Mouse (Mus musculus) adrenal gland, postnatal 14 days (tissue): ENCODE results near the gene Crxos. TPM values are rescaled to one million over a fixed set of nuclear protein-coding genes. Genes with fewer than 3 reads are reported as not detected.
A peak's percentile ranks its signal among the peaks of the same experiment; 100 is the strongest.

Experiments
- DNase-seq: peaks from one replicate; pipeline ENCODE4 v3.0.0; 2021; ENCODE audit warnings: mixed read lengths
- total RNA-seq: library from RNA; stranded (reverse); gene quantifications from 2 replicates; pipeline ENCODE4 v1.2.3, GENCODE M21; 2021

The Crxos gene
- total RNA-seq, 1 experiment from 2014 or later: not detected

DNA sequence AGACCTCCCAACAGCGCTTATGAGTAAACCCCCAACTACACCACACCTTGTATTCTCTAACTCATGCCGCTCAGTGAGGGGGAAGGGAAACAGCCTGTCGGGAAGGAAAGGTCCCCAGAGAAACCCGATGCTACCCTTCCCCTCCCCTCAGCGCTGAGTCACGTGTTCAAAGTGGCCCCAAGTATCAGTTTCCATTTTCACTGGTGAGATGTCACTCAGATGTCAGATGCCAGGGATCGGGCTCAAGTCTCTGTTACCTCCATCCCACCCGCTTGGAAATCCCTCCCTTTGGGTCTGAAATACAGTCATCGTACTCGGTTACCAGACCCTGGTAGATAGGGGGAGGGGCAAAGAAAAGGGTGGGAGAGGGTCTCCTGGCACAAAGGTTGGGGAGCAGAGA lies 39.4 kb downstream of the Crxos start:
- DNase-seq: peak; percentile 44

DNA sequence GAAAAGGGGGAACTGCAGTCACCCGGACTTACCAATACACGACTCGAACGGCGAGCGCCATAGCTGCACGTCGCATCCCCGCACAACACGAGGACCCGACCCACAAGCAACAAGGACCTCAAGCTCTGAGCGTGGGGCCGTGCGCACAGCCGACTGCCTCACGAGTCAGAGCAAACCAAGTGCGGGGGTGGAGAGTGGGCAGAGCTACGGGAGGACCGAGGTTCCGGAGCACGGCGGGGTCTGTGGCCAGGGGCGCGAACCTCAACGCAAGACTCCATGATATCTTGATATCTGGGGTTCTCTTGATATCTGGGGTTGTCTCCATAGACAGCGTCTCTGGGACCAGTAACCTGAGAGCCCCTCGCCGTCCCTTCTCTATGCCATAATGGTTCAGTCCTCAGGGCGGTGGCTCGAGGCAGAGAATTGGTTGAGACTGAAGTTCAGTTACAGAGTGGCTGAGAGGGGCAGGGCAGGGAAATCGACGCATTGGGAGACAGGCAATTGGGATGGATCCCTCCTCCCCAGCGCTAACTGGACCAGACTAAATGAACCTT lies 39.9 kb downstream of the Crxos start, which contains the start of gene Selenow:
Selenow (minus strand) TSS at position 183 of the 554 bp plus-strand sequence.
- DNase-seq: peak; percentile 93

DNA sequence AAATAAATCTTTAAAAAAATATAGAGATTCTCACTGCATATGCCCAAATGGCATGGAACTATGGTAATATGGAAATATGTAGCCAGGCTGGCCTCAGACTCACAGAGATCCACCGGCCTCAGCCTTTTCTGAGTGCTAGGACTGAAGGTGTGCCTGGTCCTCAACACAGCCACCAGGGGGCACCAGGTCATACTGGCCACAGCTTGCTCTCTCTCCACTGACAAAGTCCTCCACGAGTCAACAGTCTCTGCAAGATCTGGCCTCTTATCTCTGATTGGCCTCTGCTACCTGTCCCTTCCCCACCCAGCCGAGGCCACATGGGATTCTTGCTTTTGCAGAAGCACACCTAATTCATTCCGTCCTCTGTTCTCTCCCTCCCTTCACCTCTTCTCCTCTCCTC lies 47.5 kb downstream of the Crxos start:
- DNase-seq: peak; percentile 86

DNA sequence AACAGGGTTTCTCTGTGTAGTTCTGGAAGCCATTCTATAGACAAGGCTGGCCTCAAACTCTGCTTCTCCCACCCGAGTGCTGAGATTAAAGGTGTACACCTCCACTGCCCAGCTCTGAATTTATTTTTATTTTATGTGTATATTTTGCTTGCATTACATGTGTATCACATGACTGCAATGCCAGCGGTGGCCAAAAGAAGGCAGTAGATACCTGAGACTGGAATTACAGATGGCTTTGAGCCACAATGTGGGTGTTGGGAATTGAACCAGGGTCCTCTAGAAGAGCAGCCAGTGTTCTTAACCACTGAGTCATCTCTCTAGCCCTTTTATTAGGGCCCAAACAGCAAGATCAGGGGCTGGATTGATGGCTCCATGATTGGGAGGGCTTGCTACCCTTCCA lies 48.1 kb downstream of the Crxos start:
- no peak for DNase-seq

DNA sequence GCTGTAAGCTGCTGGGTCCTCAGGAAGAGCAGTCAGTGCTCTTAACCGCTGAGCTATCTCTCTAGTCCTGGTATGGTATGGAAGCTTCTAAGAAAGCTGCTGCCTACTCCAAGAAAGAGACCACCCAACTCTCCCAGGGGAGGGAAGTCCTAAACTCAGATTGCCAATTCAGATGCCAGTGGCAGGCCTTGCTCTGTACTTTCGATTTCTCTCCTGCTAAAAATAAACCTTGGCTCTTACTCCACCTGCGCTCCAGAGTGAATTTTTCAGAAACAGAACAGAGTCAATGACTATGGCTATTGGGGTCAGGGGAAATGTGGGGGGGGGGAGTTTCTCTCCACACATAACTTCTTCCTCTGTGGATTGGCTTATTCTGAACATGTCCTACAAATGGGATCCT lies 49.2 kb downstream of the Crxos start:
- no peak for DNase-seq

DNA sequence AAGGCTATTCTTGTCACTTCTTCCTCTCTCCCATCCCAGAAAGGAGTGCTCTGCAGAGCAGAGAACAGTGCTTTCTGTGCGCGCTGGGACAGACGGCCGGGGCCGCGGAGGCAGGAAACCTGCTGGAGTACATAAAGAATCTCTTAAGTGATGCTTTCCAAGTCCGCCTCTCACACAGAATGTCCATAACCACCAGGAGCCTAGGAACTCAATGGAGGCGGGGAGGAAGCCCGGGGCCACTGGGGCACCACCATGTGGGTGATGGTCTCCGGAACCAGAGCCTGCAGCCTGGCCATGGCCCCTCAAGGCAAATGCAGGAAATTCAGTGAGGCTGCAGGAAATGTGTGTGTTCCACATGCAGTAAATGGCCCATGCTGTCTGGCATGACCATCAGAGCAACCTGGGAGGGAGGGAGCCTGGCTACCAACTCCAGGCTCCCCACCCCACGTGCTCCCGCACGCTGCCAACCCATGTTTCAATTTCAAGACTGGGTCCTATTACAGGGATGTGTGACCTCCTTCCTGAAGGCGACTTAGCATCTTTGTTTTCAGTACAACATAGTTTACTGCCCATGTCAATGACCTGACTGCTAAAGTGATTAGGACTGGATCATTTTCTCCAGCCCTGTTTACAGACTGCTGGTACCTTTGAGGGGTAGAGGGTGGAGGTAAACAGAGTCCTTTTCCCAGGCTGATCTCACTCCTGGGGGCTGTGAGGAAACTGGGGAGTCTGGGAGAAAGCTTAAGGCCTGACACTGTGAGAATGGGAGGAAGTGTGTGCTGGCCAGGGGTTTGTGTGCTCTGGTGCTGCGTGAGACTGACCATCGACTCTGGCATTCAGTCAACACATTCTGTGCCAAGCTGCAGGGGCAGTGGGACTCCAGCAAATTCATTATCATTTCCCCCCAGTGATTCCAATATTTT lies 51.3 kb downstream of the Crxos start:
- peak; percentile 29 for DNase-seq

DNA sequence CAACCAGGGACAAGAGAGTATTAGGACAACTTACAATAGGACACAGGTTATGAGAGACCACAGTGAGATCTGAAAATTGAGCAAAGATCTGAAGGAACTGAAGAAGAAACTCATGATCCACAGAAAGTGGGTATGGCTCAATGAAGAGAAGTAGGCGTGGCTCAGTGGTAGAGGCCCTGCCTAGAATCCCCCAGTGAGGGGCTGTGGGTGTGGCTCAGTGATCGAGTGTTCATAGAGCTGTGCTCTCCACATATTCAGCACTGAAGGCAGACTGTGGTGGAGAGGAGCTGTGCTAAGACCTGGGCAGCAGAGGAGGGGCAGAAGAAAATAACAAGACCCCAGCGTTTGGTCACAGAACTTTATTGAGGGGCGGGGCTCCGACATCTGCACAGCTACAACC lies 55.1 kb downstream of the Crxos start:
- DNase-seq: no peak

DNA sequence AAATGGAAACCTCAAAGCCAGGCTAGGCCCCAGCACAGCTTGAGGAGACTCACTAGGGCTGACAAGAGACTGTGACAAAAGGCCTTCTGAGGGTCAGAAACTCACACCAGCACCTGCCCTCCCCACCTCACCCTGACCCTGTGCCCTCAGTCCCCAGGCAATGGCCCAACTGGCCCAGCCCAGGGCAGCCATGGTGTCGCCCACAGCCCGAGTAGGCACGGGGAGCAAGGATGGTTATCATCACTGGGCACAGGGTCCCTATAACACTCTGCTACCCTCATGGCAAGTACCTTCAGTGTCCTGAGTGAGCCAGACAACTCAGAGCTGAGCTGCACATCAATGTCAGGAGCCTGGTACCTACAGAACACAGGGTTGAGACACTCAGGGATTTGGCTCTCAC lies 56.2 kb downstream of the Crxos start:
- DNase-seq: no peak

DNA sequence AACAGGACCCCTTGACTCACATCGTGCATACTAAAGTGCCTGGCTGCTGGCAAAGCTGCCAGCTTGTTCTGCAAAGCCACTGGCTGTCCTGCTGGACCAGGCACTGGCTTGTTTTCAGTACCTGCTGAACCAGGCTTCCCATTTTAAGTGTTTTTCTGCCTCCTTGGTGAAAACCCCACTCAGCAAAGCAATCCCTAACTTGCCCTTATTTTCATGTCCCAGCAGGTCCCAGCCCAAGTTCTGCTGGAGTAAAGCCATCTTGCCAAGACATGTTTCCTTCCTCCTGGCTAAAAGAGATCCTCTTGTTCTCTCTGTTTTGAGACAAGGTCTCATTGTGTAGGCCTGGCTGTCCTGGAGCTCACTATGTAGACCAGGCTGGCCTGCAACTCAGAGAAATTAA lies 61.9 kb downstream of the Crxos start:
- no peak for DNase-seq

DNA sequence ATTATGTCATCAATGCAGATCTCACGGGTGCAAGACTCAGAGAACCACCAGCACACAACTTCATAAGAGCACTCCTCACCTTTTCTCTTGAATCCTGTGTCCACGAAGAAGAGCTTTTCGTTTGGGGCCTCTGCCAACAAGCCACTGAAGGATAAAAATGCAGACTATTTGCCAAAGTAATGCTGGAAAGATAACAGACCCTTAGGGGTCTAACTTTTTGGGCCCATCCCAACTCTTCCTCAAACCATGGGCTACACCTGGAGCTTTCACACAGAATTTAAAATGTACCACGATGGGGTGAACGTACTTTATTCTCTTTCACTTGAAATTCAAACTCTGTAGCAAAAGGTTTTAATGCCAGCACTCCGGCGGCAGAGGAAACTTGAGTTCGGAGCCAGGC lies 62.8 kb downstream of the Crxos start:
- DNase-seq: no peak

DNA sequence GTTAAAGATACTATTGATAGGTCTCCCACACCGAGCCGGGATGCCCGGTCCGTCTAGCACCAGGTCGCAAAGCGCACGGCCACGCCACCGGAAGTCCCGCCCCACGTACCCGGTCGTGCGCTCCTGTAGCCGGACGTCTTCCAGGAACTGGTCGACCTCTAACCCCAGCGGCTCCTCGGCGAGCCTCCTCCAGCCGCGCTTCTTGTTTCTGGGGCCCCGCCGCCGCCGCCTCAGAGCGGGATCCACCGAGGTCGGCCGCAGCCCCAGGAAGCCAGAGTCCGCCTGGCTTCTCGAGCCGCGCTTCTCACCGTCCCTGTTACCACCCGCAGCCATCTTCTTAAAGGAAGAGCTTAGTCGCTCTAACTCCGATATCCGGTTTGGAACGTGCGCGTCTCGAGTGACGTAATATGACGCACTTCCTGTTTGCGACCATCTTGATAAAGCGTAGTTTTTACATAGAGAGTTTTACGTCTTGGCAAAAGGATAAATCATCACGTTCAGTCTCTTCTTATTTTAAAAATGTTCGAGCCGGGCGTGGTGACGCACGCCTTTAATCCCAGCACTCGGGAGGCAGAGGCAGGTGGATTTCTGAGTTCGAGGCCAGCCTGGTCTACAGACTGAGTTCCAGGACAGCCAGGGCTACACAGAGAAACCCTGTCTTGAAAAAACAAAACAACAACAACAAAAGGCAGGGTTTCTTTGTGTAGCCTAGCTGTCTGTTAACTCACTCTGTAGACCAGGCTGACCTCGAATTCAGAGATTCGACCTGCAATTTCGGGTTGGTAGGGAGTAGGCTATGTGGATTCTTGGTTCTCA lies 63.5 kb downstream of the Crxos start, which contains the start of gene Nop53:
Nop53 (minus strand) TSS at position 354 of the 816 bp plus-strand sequence.
- DNase-seq: peak; percentile 93

DNA sequence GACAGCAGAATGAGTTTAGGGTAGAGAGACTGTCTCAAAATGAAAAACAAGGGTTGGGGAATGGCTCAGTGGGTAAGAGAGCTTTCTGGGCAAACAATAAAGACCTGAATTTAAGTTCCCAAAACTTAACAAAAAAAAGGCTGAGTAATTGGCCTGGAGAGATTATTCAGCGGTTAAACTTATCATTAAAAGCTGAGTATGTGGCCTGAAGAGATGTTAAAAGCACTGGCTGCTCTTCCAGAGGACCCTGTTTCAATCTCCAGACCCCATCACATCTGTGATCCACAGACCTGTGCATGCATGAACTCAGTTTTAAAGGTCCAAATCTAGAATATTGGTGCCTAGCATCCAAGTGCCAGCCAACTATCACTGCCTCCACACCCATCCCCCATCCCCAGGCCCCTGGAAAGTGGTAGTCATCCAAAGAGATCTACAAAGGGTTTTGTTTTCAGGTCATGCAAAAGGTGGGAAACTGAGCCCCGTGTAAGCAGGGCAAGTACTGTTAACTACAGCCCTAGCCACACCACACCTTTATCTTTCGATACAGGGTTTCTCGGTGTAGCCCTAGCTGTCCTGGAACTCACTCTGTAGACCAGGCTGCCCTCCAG lies 65.3 kb downstream of the Crxos start:
- no peak for DNase-seq

DNA sequence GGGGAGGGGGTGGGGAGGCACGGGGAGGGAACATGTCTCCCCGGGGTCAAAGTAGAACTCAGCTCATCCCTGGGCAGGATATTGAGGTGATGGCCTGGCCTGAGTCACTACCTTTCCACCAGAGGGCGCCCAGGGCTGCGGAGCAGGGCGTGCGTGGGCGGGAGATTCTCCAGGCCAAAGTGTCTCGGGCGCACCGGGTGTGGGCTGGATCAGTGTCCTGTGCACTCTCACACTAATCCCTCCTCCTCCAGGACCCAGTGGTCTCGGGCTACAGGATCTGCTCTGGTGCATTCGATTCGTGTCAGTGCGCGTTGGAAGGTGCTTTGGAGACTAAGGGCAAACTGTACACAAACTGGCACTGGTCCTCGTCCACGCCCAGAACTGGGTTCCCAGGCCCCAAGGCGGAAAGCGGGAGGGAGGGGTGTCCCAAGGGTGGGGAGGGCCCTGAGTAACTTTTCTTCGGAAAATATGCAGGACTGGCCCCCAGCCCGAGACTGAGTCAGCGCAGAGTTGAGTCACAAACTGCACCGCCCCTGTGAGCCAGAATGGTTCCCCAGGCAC lies 66.0 kb downstream of the Crxos start:
- DNase-seq: peak; percentile 92

DNA sequence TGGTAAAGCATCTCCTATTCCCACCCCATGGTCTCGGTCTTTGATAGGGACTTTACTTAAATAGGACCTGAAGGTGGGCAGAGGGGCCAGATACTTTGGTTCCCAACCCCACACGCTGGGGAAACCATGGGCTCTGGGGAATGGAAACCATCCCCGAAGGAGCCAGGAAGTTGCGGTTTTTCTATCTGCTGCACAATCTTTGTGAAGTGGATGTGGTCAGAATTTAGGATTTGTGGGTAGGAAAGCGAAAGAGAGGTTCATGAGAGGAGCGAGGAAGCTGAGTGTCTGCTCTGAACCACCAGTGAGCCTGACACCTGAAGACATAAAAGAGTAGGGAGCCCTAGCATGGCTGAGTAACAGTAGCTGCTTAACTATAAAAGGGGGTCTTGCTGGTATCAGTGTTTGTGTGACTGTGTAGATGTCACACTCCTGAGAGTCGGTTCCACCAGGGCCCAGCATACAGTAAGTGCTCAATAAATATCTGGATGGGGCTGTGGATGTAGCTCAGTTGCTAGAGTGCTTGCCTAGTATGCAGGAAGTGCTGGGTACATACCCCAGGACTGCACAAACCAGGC lies 66.9 kb downstream of the Crxos start:
- DNase-seq: no peak

DNA sequence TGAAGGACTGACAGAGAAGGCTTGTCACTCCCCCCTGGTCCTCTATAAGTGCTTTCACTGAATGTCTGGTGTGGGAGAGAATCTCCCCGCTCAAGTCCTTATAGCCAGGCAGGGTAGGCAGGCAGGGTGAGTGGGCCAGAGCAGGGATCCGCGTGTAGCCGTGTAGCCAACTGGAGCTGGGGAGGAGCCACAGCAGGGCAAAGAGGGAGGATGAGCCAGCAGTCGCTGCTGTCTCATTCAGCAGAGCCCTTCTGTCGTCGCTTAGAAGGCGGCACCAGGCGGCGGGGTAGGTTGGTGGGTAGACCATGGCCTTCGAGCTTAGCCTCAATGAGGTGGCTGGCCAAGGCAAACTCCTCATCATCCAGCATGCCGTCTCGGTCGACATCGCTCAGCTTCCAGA lies 67.6 kb downstream of the Crxos start:
- no peak for DNase-seq

DNA sequence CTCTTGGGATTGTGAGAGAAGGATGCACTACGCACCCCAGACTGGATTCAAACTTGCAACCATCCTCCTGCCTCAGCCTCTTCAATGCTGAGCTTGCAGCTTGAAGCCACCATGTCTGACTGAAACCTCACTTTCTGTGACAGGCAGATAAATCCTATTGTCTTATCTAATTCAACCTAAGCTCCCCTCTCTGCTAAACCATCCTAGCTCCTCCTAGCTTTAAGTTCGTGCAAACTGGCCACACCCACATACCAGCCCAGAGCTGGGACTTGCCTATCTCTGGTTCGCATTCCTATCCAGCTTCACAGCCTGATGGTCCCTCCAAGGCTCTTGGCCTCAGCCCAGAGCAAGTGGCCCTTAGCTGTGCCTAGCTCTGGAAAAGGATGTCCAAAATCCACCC lies 70.0 kb downstream of the Crxos start:
- no peak for DNase-seq

Other genes starting within 250 kb of the Crxos start
- not detected in 2 replicates for gene Obox3, start 242.7 kb upstream of the Crxos start, total RNA-seq
- gene Obox5, start 132.5 kb upstream of the Crxos start, total RNA-seq: not detected in 2 replicates
- not detected in 2 replicates for gene Obox6, start 42.9 kb upstream of the Crxos start, total RNA-seq
- gene Crx, start 2.6 kb upstream of the Crxos start, total RNA-seq: not detected in 2 replicates
- gene Selenow, start 39.8 kb downstream of the Crxos start, total RNA-seq: 191 and 202 TPM in 2 replicates
- 196 and 213 TPM in 2 replicates for gene Nop53, start 63.5 kb downstream of the Crxos start, total RNA-seq
- gene Ehd2, start 85.0 kb downstream of the Crxos start, total RNA-seq: 119 and 121 TPM in 2 replicates
- gene Bicra, start 165.3 kb downstream of the Crxos start, total RNA-seq: 16.1 and 16.7 TPM in 2 replicates
- 0.07 and 0.08 TPM in 2 replicates for gene Zfp541, start 179.2 kb downstream of the Crxos start, total RNA-seq
- gene Napa, start 215.8 kb downstream of the Crxos start, total RNA-seq: 117 and 128 TPM in 2 replicates
- gene Kptn, start 237.3 kb downstream of the Crxos start, total RNA-seq: 22.3 and 24.7 TPM in 2 replicates
- 3.6 and 4.1 TPM in 2 replicates for gene Slc8a2, start 247.2 kb downstream of the Crxos start, total RNA-seq